Mouse (Mus musculus) forebrain, embryonic 10.5 days (tissue): ENCODE results near the gene Clec3a. TPM values are rescaled to one million over a fixed set of nuclear protein-coding genes. Genes with fewer than 3 reads are reported as not detected.

Experiments
- DNase-seq: peaks from one replicate; pipeline ENCODE4 v3.0.0-alpha.2; 2017; ENCODE audit warnings: low spot score; ENCODE audit errors: extremely low spot score
- H3K27ac ChIP-seq: fragments of 300-500 bp; sonication (generic); 2 replicates; pipeline ENCODE4 v1.5.1; 2016; ENCODE audit warnings: mild to moderate bottlenecking
- H3K27me3 ChIP-seq: fragments of 300-500 bp; sonication (generic); 2 replicates; pipeline ENCODE4 v1.6.1; 2016; ENCODE audit warnings: mild to moderate bottlenecking; ENCODE audit not compliant: poor library complexity, severe bottlenecking
- H3K36me3 ChIP-seq: fragments of 300-500 bp; sonication (generic); replicated peaks from 2 replicates; pipeline ENCODE4 v1.6.1; 2016; ENCODE audit warnings: mild to moderate bottlenecking, moderate library complexity
- H3K4me1 ChIP-seq: fragments of 300-500 bp; sonication (generic); 2 replicates; pipeline ENCODE4 v1.6.1; 2016
- H3K4me3 ChIP-seq: fragments of 300-500 bp; sonication (generic); 2 replicates; pipeline ENCODE4 v1.5.1; 2016; ENCODE audit warnings: mild to moderate bottlenecking, moderate library complexity
- H3K9me3 ChIP-seq: fragments of 300-500 bp; sonication (generic); 2 replicates; pipeline ENCODE4 v1.6.1; 2016; ENCODE audit warnings: mild to moderate bottlenecking, moderate library complexity
- WGBS: fragments of 180-500 bp; shearing (Covaris S2); methylation state at CpG from one replicate; pipeline ENCODE4 v1.1.7; 2016; 5-methylcytosine and 5-hydroxymethylcytosine counted together
- polyA plus RNA-seq: library from polyadenylated mRNA; unstranded; fragments of >200 nt; fragmentation: Nextera tagmentation; extraction: Ambion mirVana; gene quantifications from 2 replicates; pipeline ENCODE4 v1.2.1, GENCODE M21; 2016

Clec3a gene
- polyA plus RNA-seq, 1 experiment from 2014 or later: not detected

- H3K27ac ChIP-seq: no peak overlapping the region
- no peaks in the 10 kb centered on the region for H3K27me3 ChIP-seq
- 11% methylated on average over 6 of the region's 6 CpGs for WGBS
- H3K9me3 ChIP-seq: no peaks in the 10 kb centered on the region
- DNase-seq: peak; percentile 49
- H3K4me1 ChIP-seq: peaks cover 19% of the 10 kb centered on the region
- H3K4me3 ChIP-seq: no peak overlapping the region
- H3K36me3 ChIP-seq: no peaks in the 10 kb centered on the region
Measured at GRCm38 (mm10) chr8:114438236-114438635, 20.4 kb downstream of the Clec3a start.

GRCm38 (mm10) chr8:114439334-114440204 lies 21.7 kb downstream of the Clec3a start, which contains the start of gene Wwox:
Wwox (plus strand) TSS chr8:114439655.
- DNase-seq: peak; percentile 100
- Histone ChIP-seq H3K4me1 (peaks cover 19% of the 10 kb centered on the region), H3K4me3 (peak within 1 kb of the TSS; percentile 84), H3K36me3 (peaks cover 2% of the 10 kb centered on the region; the same call in 1 of the 2 replicates), H3K27ac (peak within 1 kb of the TSS; percentile 91), H3K27me3 (no peaks in the 10 kb centered on the region), H3K9me3 (no peaks in the 10 kb centered on the region)
- WGBS: under 1% methylated on average over 54 of the region's 54 CpGs

- 31% methylated on average over 5 of the region's 5 CpGs for WGBS
- H3K27me3 ChIP-seq: no peaks in the 10 kb centered on the region
- H3K4me1 ChIP-seq: peaks cover 19% of the 10 kb centered on the region
- DNase-seq: no peak
- no peaks in the 10 kb centered on the region for H3K9me3 ChIP-seq
- H3K36me3 ChIP-seq: peaks cover 5% of the 10 kb centered on the region; the same call in 1 of the 2 replicates
- peak overlapping the region; percentile 91 for H3K27ac ChIP-seq
- peak overlapping the region; percentile 84 for H3K4me3 ChIP-seq
Measured at GRCm38 (mm10) chr8:114440205-114440589, 22.3 kb downstream of the Clec3a start.

GRCm38 (mm10) chr8:114441616-114442015 lies 23.7 kb downstream of the Clec3a start:
- H3K36me3 ChIP-seq: peaks cover 5% of the 10 kb centered on the region; the same call in 1 of the 2 replicates
- no peak overlapping the region for H3K4me3 ChIP-seq
- H3K27me3 ChIP-seq: no peaks in the 10 kb centered on the region
- WGBS: 86% methylated on average over 4 of the region's 4 CpGs
- peaks cover 19% of the 10 kb centered on the region for H3K4me1 ChIP-seq
- H3K27ac ChIP-seq: no peak overlapping the region
- DNase-seq: no peak
- H3K9me3 ChIP-seq: no peaks in the 10 kb centered on the region

- WGBS: 91% methylated on average over 7 of the region's 7 CpGs
- H3K36me3 ChIP-seq: peaks cover 25% of the 10 kb centered on the region
- no peak overlapping the region for H3K4me3 ChIP-seq
- no peak overlapping the region for H3K27ac ChIP-seq
- no peaks in the 10 kb centered on the region for H3K9me3 ChIP-seq
- peaks cover 28% of the 10 kb centered on the region for H3K4me1 ChIP-seq
- H3K27me3 ChIP-seq: peaks cover 23% of the 10 kb centered on the region
- DNase-seq: no peak
Measured at GRCm38 (mm10) chr8:114446884-114447283, 29.0 kb downstream of the Clec3a start.

- DNase-seq: no peak
- Histone ChIP-seq H3K4me1 (peaks cover 47% of the 10 kb centered on the region), H3K4me3 (no peak overlapping the region), H3K9me3 (no peaks in the 10 kb centered on the region), H3K27me3 (peaks cover 41% of the 10 kb centered on the region), H3K27ac (no peak overlapping the region), H3K36me3 (peaks cover 20% of the 10 kb centered on the region)
- 91% methylated on average over 8 of the region's 8 CpGs for WGBS
Measured at GRCm38 (mm10) chr8:114452278-114452677, 34.4 kb downstream of the Clec3a start.

- H3K4me1 ChIP-seq: peaks cover 47% of the 10 kb centered on the region
- no peaks in the 10 kb centered on the region for H3K9me3 ChIP-seq
- H3K4me3 ChIP-seq: no peak overlapping the region
- peaks cover 41% of the 10 kb centered on the region for H3K27me3 ChIP-seq
- H3K36me3 ChIP-seq: peaks cover 19% of the 10 kb centered on the region
- 8% methylated on average over 9 of the region's 9 CpGs for WGBS
- 0 out of 2 replicates have a peak overlapping the region, but pooled peaks have one; percentile 22 for H3K27ac ChIP-seq
- peak; percentile 76 for DNase-seq
Measured at GRCm38 (mm10) chr8:114452781-114453221, 34.9 kb downstream of the Clec3a start.

- no peak overlapping the region for H3K4me3 ChIP-seq
- 0 out of 2 replicates have a peak, but pooled peaks cover 2% of the 10 kb centered on the region for H3K36me3 ChIP-seq
- H3K27ac ChIP-seq: no peak overlapping the region
- peaks cover 33% of the 10 kb centered on the region for H3K27me3 ChIP-seq
- H3K4me1 ChIP-seq: peaks cover 36% of the 10 kb centered on the region
- no peak for DNase-seq
- no peaks in the 10 kb centered on the region for H3K9me3 ChIP-seq
- WGBS: 94% methylated on average over 8 of the region's 8 CpGs
Measured at GRCm38 (mm10) chr8:114455302-114455701, 37.4 kb downstream of the Clec3a start.

GRCm38 (mm10) chr8:114455953-114456352 lies 38.1 kb downstream of the Clec3a start:
- Histone ChIP-seq H3K4me1 (peaks cover 29% of the 10 kb centered on the region), H3K4me3 (no peak overlapping the region), H3K27me3 (peaks cover 27% of the 10 kb centered on the region), H3K36me3 (no peaks in the 10 kb centered on the region), H3K9me3 (no peaks in the 10 kb centered on the region), H3K27ac (no peak overlapping the region)
- 83% methylated on average over 15 of the region's 15 CpGs for WGBS
- no peak for DNase-seq

GRCm38 (mm10) chr8:114458113-114458784 lies 40.4 kb downstream of the Clec3a start:
- WGBS: 86% methylated on average over 25 of the region's 25 CpGs
- H3K36me3 ChIP-seq: no peaks in the 10 kb centered on the region
- no peak overlapping the region for H3K27ac ChIP-seq

GRCm38 (mm10) chr8:114460600-114460999 lies 42.7 kb downstream of the Clec3a start:
- no peaks in the 10 kb centered on the region for H3K36me3 ChIP-seq
- no peaks in the 10 kb centered on the region for H3K9me3 ChIP-seq
- 67% methylated on average over 5 of the region's 5 CpGs for WGBS
- peaks cover 4% of the 10 kb centered on the region; the same call in 1 of the 2 replicates for H3K4me1 ChIP-seq
- DNase-seq: no peak
- no peak overlapping the region for H3K4me3 ChIP-seq
- H3K27ac ChIP-seq: no peak overlapping the region
- H3K27me3 ChIP-seq: no peaks in the 10 kb centered on the region

More at GRCm38 (mm10) chr8:114458113-114458784, 40.4 kb downstream of the Clec3a start:
- peaks cover 8% of the 10 kb centered on the region for H3K4me1 ChIP-seq
- H3K4me3 ChIP-seq: no peak overlapping the region
- H3K9me3 ChIP-seq: no peaks in the 10 kb centered on the region
- DNase-seq: no peak
- H3K27me3 ChIP-seq: peaks cover 18% of the 10 kb centered on the region

GRCm38 (mm10) chr8:114462591-114462990 lies 44.7 kb downstream of the Clec3a start:
- DNase-seq: no peak
- WGBS: 98% methylated on average over 11 of the region's 11 CpGs
- Histone ChIP-seq H3K36me3 (no peaks in the 10 kb centered on the region), H3K4me3 (no peak overlapping the region), H3K4me1 (peaks cover 4% of the 10 kb centered on the region; the same call in 1 of the 2 replicates), H3K9me3 (no peaks in the 10 kb centered on the region), H3K27ac (no peak overlapping the region), H3K27me3 (no peaks in the 10 kb centered on the region)
